Mouse (Mus musculus): ENCODE measurements around the gene Dennd4c.
"Not testable (repeated sequence)": the region's sequence is repeated elsewhere in the genome, so short reads cannot be mapped to it uniquely, and the experiment has no call there.

Gene Dennd4c

GRCm38 (mm10) chr4:86777587-86777986, 29.2 kb downstream of the Dennd4c start:
- DNase-seq (ENCODE audit: low spot score in 2 of 2): no peak

GRCm38 (mm10) chr4:86810604-86811003, 62.2 kb downstream of the Dennd4c start:
- DNase-seq (ENCODE audit: low spot score in 2 of 2): no peak

GRCm38 (mm10) chr4:86814850-86815249, 66.5 kb downstream of the Dennd4c start:
- no peak for DNase-seq (ENCODE audit: low spot score in 2 of 2)

- peak in 1 of 2 experiments; percentile 11 for DNase-seq (ENCODE audit: low spot score in 2 of 2)
These were observed 74.8 kb downstream of the Dennd4c start for GRCm38 (mm10) chr4:86823169-86823568.

- DNase-seq (ENCODE audit: low spot score in 2 of 2): no peak
These were observed 76.8 kb downstream of the Dennd4c start for GRCm38 (mm10) chr4:86825143-86825542.

- DNase-seq (ENCODE audit: low spot score in 2 of 2): no peak
These were observed 83.5 kb downstream of the Dennd4c start for GRCm38 (mm10) chr4:86831896-86832295.

GRCm38 (mm10) chr4:86841141-86841540, 92.8 kb downstream of the Dennd4c start:
- not testable (repeated sequence) for DNase-seq (ENCODE audit: low spot score in 2 of 2)

GRCm38 (mm10) chr4:86845384-86845783, 97.0 kb downstream of the Dennd4c start:
- DNase-seq (ENCODE audit: low spot score in 2 of 2): no peak

GRCm38 (mm10) chr4:86847246-86847645, 98.9 kb downstream of the Dennd4c start:
- no peak for DNase-seq (ENCODE audit: low spot score in 2 of 2)

GRCm38 (mm10) chr4:86851331-86851730, 103.0 kb downstream of the Dennd4c start:
- no peak for DNase-seq (ENCODE audit: low spot score in 2 of 2)

- DNase-seq (ENCODE audit: low spot score in 2 of 2): no peak
These were observed 103.7 kb downstream of the Dennd4c start for GRCm38 (mm10) chr4:86852018-86852417.

GRCm38 (mm10) chr4:86852813-86853590, 104.6 kb downstream of the Dennd4c start:
- DNase-seq (ENCODE audit: low spot score in 2 of 2): no peak

- no peak for DNase-seq (ENCODE audit: low spot score in 2 of 2)
These were observed 108.2 kb downstream of the Dennd4c start for GRCm38 (mm10) chr4:86856304-86857112.

GRCm38 (mm10) chr4:86857113-86858069, 109.0 kb downstream of the Dennd4c start, which contains the start of gene Rps6:
Rps6 (minus strand) TSS chr4:86857412.
- DNase-seq (ENCODE audit: low spot score in 2 of 2): peak; percentile 93 to 96

- no peak for DNase-seq (ENCODE audit: low spot score in 2 of 2)
These were observed 109.7 kb downstream of the Dennd4c start for GRCm38 (mm10) chr4:86858070-86858440.

GRCm38 (mm10) chr4:86864087-86864486, 115.7 kb downstream of the Dennd4c start:
- DNase-seq (ENCODE audit: low spot score in 2 of 2): no peak

GRCm38 (mm10) chr4:86871988-86872387, 123.6 kb downstream of the Dennd4c start:
- no peak for DNase-seq (ENCODE audit: low spot score in 2 of 2)

GRCm38 (mm10) chr4:86873072-86873471, 124.7 kb downstream of the Dennd4c start:
- DNase-seq (ENCODE audit: low spot score in 2 of 2): no peak

GRCm38 (mm10) chr4:86874146-86874847, 125.9 kb downstream of the Dennd4c start, which contains the start of gene Acer2:
Acer2 (plus strand) TSS chr4:86874396.
- peak; percentile 68 to 81 for DNase-seq (ENCODE audit: low spot score in 2 of 2)

- DNase-seq (ENCODE audit: low spot score in 2 of 2): no peak
These were observed 131.1 kb downstream of the Dennd4c start for GRCm38 (mm10) chr4:86879477-86879876.

- DNase-seq (ENCODE audit: low spot score in 2 of 2): no peak
These were observed 132.8 kb downstream of the Dennd4c start for GRCm38 (mm10) chr4:86881178-86881577.

All from frontal cortex, postnatal 10 days (tissue).